Mouse (Mus musculus): Measurements from ENCODE around the gene Gm595.

DNA sequence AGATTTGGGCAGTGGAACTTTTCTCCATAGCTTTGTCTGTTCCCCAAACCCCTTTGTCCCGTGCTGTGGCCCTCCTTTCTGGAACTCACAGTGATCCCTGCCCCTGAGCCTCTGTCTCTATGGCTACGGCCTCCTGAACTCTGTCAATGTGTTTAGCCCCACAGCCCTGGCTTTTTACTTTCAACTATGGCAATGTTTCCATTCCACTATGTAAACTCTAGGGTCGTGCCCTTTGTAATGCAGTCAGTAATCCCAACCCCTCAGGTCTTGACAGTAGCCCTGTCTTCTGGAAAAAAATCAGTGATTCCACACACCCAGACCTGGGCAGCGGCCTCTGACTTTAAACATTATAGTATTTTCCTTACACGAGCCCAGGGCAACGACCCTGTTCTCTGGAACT lies 19.3 kb upstream of the Gm595 start:
- no peak for TF ChIP-seq CTCF (IDR thresholded peaks at IDR 0.05; ENCODE audit: borderline replicate concordance, insufficient read depth, low read length)
- no peak for TF ChIP-seq POLR2A (IDR thresholded peaks at IDR 0.05; ENCODE audit: low read depth, low read length)

All from embryonic fibroblast, embryonic 13.5 days (primary cell).